ENCODE assay signal across 22 mouse cellular contexts in genomic region chr2:173522376-173522775, GRCm38 (mm10). TPM values are rescaled to one million over a fixed set of nuclear protein-coding genes. Genes with fewer than 3 reads are reported as not detected.
"Had no signal": no experiment of that assay in that cellular context is flagged by ENCODE, and none has a peak within 500 bp of the region (broad histone marks: within the 10 kb centered on the region; RNA-seq: fewer than 3 reads in every experiment).

Gene 1700021F07Rik (plus strand): TSS chr2:173522586.

- H3K36me3 ChIP-seq: kidney, embryonic 15.5 days; limb, embryonic 15.5 days; midbrain, embryonic 13.5 days had no signal

- H3K4me2 ChIP-seq: kidney, embryonic 15.5 days; limb, embryonic 15.5 days; liver, embryonic 11.5 days; lung, embryonic 14.5 days; midbrain, embryonic 13.5 days had no signal

- H3K9me3 ChIP-seq: kidney, embryonic 15.5 days; limb, embryonic 15.5 days; midbrain, embryonic 13.5 days had no signal

- H3K9ac ChIP-seq: kidney, embryonic 15.5 days; limb, embryonic 15.5 days; liver, embryonic 14.5 days; liver, postnatal 0 days; lung, embryonic 14.5 days; midbrain, embryonic 13.5 days had no signal

- DNase-seq: kidney, adult 2 months; kidney, postnatal 14 days; kidney, postnatal 4 days; liver, postnatal 0 days; lung, embryonic 14.5 days; right cerebral cortex, postnatal 4 days; thymus, adult 2 months; thymus, postnatal 14 days; thymus, postnatal 4 days had no signal

- H3K27me3 ChIP-seq: limb, embryonic 15.5 days; midbrain, embryonic 13.5 days had no signal

- H3K27ac ChIP-seq: kidney, embryonic 15.5 days; limb, embryonic 15.5 days; liver, embryonic 14.5 days; macrophage; midbrain, embryonic 13.5 days had no signal

- ATAC-seq: intestine, postnatal 0 days; liver, postnatal 0 days; lung, postnatal 0 days; midbrain, embryonic 13.5 days had no signal

- H3K4me1 ChIP-seq: midbrain, embryonic 13.5 days had no signal

- H3K4me3 ChIP-seq: kidney, embryonic 15.5 days; limb, embryonic 15.5 days; midbrain, embryonic 13.5 days had no signal

RNA-seq across cellular contexts. Expression of gene 1700021F07Rik, which starts in this region (rescaled TPM):
- polyA plus RNA-seq: intestine, postnatal 0 days; kidney, adult 2 months; kidney, embryonic 15.5 days; limb, embryonic 11.5 days; limb, embryonic 15.5 days; liver, embryonic 11.5 days; liver, embryonic 14.5 days; liver, postnatal 0 days; lung, embryonic 14.5 days; lung, postnatal 0 days; macrophage; midbrain, embryonic 13.5 days; midbrain, postnatal 0 days; neural tube, embryonic 11.5 days; neural tube, embryonic 14.5 days; stomach, embryonic 14.5 days; thymus, adult 2 months had no signal
